Mouse (Mus musculus) lung, adult 2 months (tissue): ENCODE results near the gene Lsamp.

Experiments
- CTCF ChIP-seq: fragments of 200-500 bp; IDR thresholded peaks from 2 replicates; pipeline ENCODE4 v1.5.1; 2011; ENCODE audit warnings: mild to moderate bottlenecking, low read length, control low read depth; ENCODE audit not compliant: insufficient read depth
- POLR2A ChIP-seq: fragments of 200-500 bp; IDR thresholded peaks from 2 replicates; pipeline ENCODE4 v1.6.1; 2011; ENCODE audit warnings: low read depth, mild to moderate bottlenecking, control low read depth, low read length, borderline replicate concordance; ENCODE audit errors: extremely low read depth

DNA sequence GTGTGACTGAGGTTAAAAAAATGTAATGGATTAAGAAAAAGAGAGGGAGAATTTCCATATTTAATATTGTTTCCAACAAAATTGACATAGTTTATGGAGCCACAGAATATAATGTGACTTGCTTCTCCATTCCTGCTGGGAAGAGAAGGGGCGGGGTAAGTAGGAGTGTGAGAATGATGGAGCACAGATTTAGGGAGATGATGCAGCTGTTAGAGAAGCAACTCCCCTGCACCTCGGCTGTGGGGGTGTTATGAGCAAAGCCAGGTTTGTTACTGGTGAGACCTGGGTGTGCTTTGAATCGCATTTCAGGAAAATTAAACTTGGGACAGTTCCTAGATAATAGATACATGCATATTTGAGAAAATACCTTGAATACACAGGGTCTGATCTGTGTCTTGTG, 987.2 kb downstream of the Lsamp start:
- no peak for TF ChIP-seq CTCF
- no peak for TF ChIP-seq POLR2A
